Mouse (Mus musculus) embryonic stem cell, embryonic (primary cell): ENCODE results near the gene Olfr1226.
"Not testable (repeated sequence)": the region's sequence is repeated elsewhere in the genome, so short reads cannot be mapped to it uniquely, and the experiment has no call there.

Source experiments
- CTCF ChIA-PET, 4 experiments: fragments of 300-600 bp in 2 of 4; fragments of 350-600 bp in 2 of 4; sonication (Branson Sonifier 250); formaldehyde crosslinking; loops; one replicate each; lab custom pipeline; 2022; ENCODE audit warnings: inconsistent platforms in 2 of 4; lab: Charles Lee
- POLR2A ChIA-PET, 4 experiments: fragments of 300-600 bp in 2 of 4; fragments of 350-600 bp in 2 of 4; sonication (Branson Sonifier 250); formaldehyde crosslinking; loops; one replicate each; lab custom pipeline; 2022; ENCODE audit warnings: antibody characterized with exemption in 4 of 4, inconsistent platforms in 1 of 4; lab: Charles Lee

The Olfr1226 gene

DNA sequence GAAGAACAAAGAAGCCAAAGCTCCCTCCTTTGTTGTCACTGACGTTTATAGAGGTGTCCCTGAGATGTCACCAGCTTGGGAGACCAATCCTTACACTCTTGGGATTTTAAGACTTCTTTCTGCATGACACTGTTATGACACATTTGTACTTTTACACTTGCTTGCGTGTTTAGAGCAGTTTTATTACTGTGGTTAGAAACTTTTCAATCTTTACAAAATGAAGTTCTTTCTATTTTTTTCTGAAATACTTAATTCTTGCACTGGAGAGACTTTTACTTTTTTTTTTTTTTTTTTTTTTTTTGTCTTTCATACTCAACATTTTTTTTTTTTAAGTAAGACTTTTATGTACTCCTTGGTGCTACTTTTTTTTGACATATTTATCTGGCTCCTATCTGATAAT is at the start of gene Olfr1226:
Olfr1226 (minus strand) TSS at position 101 of the 400 bp plus-strand sequence.
- ChIA-PET CTCF (no interaction called here), POLR2A (no interaction called here)

DNA sequence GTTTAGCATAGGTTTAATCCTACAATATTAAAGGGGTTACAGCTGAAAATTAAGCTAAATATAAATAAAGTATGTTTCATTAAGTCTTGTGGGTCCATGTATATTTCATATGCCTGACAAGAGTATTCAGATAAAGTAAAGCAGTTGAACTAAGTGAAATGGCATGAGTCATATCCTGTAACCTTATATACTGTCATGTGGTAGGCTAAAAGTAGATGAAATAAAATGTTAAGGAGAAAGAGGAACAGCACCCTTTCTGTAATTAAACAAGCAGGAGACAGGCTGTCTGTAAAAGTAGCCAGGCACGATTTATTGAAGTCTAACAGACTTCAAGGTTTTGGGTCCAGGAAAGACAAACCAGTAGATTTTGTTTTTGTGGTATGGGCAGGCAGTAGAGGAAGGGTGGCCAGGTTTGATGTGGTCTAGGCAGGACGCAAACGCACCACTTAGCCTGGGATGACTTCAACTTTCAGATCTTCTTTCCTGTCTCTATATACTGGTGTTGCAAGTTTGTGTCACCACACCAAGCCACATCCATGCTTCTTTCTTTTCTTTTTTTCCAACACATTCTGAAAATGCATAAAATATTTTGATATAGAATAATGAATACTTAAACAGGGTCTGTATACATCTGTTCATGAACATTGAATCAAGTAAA is 3.4 kb downstream of the Olfr1226 start:
- CTCF ChIA-PET = no interaction called here
- POLR2A ChIA-PET = no interaction called here

- CTCF ChIA-PET = no interaction called here
- POLR2A ChIA-PET = no interaction called here
These were observed 25.3 kb downstream of the Olfr1226 start, which contains the start of gene Olfr1225 for GRCm38 (mm10) chr2:89174569-89174968. Gene Olfr1225, minus strand, starts transcription at chr2:89174669.

- CTCF ChIA-PET = not testable (repeated sequence)
These were observed 35.1 kb downstream of the Olfr1226 start for GRCm38 (mm10) chr2:89164711-89165110.

GRCm38 (mm10) chr2:89163991-89164390 is 35.9 kb downstream of the Olfr1226 start, which contains the start of gene Olfr1224-ps1:
Gene Olfr1224-ps1, minus strand, starts transcription at chr2:89164091.
- POLR2A ChIA-PET, CTCF ChIA-PET: not testable (repeated sequence)

More at GRCm38 (mm10) chr2:89164711-89165110, 35.1 kb downstream of the Olfr1226 start:
- POLR2A ChIA-PET = not testable (repeated sequence)

GRCm38 (mm10) chr2:89151460-89151859 is 48.4 kb downstream of the Olfr1226 start, which contains the start of gene Olfr1223:
Gene Olfr1223, minus strand, starts transcription at chr2:89151560.
- ChIA-PET POLR2A (no interaction called here), CTCF (no interaction called here)
